Mouse (Mus musculus): ENCODE results near the gene Cacna1a.

Cacna1a gene

GRCm38 (mm10) chr8:84388275-84388674 lies at the start of gene Cacna1a:
Gene Cacna1a (plus strand): TSS chr8:84388440.
- DNase-seq = no peak

- DNase-seq = no peak
Measured at GRCm38 (mm10) chr8:84338493-84338892, 49.7 kb upstream of the Cacna1a start.

GRCm38 (mm10) chr8:84339320-84339719 lies 48.9 kb upstream of the Cacna1a start:
- peak; percentile 12 for DNase-seq

- no peak for DNase-seq
Measured at GRCm38 (mm10) chr8:84339867-84340266, 48.4 kb upstream of the Cacna1a start.

GRCm38 (mm10) chr8:84340671-84341070 lies 47.6 kb upstream of the Cacna1a start:
- DNase-seq = no peak

- DNase-seq = no peak
Measured at GRCm38 (mm10) chr8:84345493-84345892, 42.7 kb upstream of the Cacna1a start.

GRCm38 (mm10) chr8:84346421-84346820 lies 41.8 kb upstream of the Cacna1a start:
- no peak for DNase-seq

- DNase-seq = no peak
Measured at GRCm38 (mm10) chr8:84349526-84349925, 38.7 kb upstream of the Cacna1a start.

GRCm38 (mm10) chr8:84350960-84351359 lies 37.3 kb upstream of the Cacna1a start:
- DNase-seq = no peak

- no peak for DNase-seq
Measured at GRCm38 (mm10) chr8:84356482-84356881, 31.8 kb upstream of the Cacna1a start.

- DNase-seq = peak; percentile 80
Measured at GRCm38 (mm10) chr8:84357631-84358371, 30.4 kb upstream of the Cacna1a start.

GRCm38 (mm10) chr8:84363428-84364134 lies 24.7 kb upstream of the Cacna1a start:
- peak; percentile 67 for DNase-seq

- DNase-seq = no peak
Measured at GRCm38 (mm10) chr8:84365197-84365596, 23.0 kb upstream of the Cacna1a start.

- DNase-seq = no peak
Measured at GRCm38 (mm10) chr8:84370972-84371371, 17.3 kb upstream of the Cacna1a start.

- no peak for DNase-seq
Measured at GRCm38 (mm10) chr8:84375038-84375437, 13.2 kb upstream of the Cacna1a start.

- no peak for DNase-seq
Measured at GRCm38 (mm10) chr8:84375803-84376202, 12.4 kb upstream of the Cacna1a start.

GRCm38 (mm10) chr8:84376564-84376963 lies 11.7 kb upstream of the Cacna1a start:
- DNase-seq = no peak

- DNase-seq = no peak
Measured at GRCm38 (mm10) chr8:84381676-84382075, 6.6 kb upstream of the Cacna1a start.

GRCm38 (mm10) chr8:84388773-84389172 lies 533 bp downstream of the Cacna1a start:
- no peak for DNase-seq

- DNase-seq = no peak
Measured at GRCm38 (mm10) chr8:84389173-84389572, 933 bp downstream of the Cacna1a start.

GRCm38 (mm10) chr8:84391611-84392010 lies 3.4 kb downstream of the Cacna1a start:
- no peak for DNase-seq

GRCm38 (mm10) chr8:84395751-84396457 lies 7.7 kb downstream of the Cacna1a start:
- DNase-seq = no peak

All from thymus, postnatal 14 days (tissue).